Mouse (Mus musculus) kidney, postnatal 14 days (tissue): ENCODE data around the gene Ppp1r13l.

Source experiments
- DNase-seq: peaks from one replicate; pipeline ENCODE4 v3.0.0; 2022; ENCODE audit warnings: mixed read lengths

Ppp1r13l gene

DNA sequence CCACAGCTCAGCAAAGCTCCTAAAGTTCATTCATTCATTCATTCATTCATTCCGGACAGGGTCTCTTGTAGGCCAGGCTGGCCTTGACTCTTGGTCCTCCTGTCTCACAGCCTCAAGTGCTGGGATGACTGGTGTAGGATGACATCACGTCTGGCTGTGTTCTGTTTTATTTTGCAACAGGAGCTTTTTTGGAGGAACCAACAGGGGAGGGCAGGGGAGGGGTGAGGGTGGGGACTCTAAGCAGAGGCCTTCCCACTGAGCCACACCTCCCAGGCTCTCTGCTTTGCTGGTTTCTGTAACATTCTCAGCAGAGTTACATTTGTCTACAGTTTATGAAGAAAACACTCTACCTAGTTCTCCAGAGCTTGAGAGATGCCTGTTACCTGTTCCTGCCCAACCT lies 21.5 kb upstream of the Ppp1r13l start:
- DNase-seq, result no peak

DNA sequence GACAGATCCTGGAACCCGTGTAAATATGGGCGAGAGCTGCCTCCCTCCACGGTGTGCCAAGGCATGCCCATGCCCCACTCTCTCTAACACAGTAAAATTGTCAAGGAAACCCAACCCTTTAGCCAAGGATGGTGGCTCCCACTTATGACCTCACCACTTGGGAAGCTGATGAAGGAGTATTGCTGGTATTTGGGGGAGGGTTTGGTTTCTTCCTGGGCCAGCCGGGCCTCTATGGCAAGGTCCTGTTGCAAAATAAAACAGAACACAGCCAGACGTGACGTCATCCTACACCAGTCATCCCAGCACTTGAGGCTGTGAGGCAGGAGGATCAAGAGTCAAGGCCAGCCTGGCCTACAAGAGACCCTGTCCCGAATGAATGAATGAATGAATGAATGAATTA lies 21.0 kb upstream of the Ppp1r13l start:
- DNase-seq, result no peak

DNA sequence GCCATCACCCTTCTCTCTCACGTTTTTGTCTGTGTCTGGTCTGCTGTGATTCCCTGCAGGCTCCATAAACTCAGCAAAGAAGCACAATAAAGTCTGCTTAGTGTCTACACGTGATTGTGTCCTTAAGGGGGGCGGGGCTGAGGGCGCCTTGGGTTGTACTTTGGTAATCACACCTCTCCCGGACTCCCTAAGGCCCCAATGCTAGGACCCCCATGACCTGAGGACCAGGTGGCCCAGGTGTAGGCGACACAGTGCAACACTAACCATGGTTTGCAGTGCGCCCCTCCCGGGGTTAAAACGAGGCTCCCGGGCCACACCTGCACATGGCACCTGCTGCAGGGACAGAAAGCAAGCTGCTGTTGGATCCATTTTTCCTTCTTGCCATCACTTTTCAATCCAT lies 18.3 kb upstream of the Ppp1r13l start:
- no peak for DNase-seq

GRCm38 (mm10) chr7:19341761-19342409 lies 17.7 kb upstream of the Ppp1r13l start:
- peak; percentile 30 for DNase-seq

GRCm38 (mm10) chr7:19342481-19343027 lies 17.0 kb upstream of the Ppp1r13l start:
- peak; percentile 88 for DNase-seq

GRCm38 (mm10) chr7:19343210-19343808 lies 16.2 kb upstream of the Ppp1r13l start:
- DNase-seq, result peak; percentile 76

DNA sequence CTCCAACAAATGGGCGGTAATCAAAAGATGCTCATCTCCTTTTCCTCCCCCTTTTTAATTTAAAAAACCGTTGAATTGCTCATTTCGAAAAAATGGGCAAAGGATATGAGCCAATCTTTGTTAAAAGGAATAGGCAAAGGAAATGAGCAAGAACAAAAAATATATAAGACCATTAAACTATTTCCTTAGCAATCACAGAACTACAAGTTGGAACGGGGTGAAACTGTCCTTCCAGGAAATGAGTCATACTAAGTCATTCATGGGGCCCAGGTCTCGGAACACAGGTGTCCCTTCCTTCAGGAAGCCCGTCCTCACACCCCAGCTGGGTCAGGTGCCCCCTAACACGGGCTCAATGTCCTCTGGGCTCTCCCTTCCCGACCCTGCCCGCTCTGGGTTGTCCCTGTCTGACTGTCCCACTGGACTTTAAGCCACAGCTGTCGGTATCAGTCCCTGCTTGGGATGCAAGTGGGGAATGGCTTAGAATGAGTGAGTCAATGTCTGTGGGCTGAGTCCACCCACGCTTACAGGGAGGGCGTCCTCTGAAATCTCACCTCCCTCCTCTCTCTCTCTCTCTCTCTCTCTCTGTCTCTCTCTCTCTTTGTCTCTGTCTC lies 15.2 kb upstream of the Ppp1r13l start, which contains the start of gene Ercc1:
TSS of gene Ercc1 (plus strand) at position 542 of the 611 bp plus-strand sequence.
- peak; percentile 23 for DNase-seq

DNA sequence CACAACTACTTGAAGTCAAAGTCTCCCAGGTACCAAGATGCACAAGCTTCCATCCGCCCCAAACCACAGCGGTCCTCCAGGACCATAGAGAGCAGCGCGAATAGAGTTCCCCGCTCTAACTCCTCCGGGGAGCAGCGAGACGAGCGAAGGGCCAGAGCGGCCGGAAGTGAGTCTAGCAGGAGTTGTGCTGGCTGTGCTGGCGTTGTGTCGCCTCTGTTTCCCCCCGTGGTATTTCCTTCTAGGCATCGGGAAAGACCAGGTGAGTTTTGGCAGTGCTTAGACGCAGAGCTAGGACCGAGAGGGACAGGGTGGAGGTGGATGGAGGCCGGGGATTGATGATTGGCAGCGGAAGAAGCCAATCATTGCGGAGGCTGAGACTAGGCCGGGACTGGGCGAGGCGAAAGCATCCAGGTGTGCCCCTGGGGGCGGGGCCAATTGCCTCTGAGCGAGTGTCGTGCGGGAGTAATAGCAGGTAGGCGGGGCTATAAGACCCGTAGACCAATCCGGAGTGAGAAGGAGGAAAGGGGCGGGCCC lies 14.5 kb upstream of the Ppp1r13l start:
- DNase-seq, result peak; percentile 98

GRCm38 (mm10) chr7:19349188-19349915 lies 10.2 kb upstream of the Ppp1r13l start:
- no peak for DNase-seq

- DNase-seq, result no peak
Measured at GRCm38 (mm10) chr7:19350221-19350620, 9.3 kb upstream of the Ppp1r13l start.

DNA sequence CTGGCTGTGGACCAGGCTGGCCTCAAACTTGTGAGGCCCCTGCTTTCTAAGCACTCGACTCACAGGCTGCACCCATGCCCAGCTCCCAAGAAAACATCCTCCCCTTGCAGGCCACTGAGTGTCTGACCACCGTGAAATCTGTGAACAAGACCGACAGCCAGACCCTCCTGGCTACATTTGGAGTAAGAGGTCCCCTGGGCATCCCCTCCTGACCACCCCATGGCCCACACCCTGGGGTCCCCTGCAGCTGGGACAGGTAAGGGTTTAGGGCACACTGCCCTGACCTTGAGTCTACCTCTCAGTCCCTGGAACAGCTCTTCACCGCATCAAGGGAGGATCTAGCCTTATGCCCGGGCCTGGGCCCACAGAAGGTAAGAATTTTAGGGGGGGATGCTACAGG lies 4.6 kb upstream of the Ppp1r13l start:
- no peak for DNase-seq

- no peak for DNase-seq
Measured at GRCm38 (mm10) chr7:19356311-19356710, 3.2 kb upstream of the Ppp1r13l start.

GRCm38 (mm10) chr7:19357381-19358375 lies 1.9 kb upstream of the Ppp1r13l start:
- DNase-seq, result no peak

- no peak for DNase-seq
Measured at GRCm38 (mm10) chr7:19358634-19359033, 915 bp upstream of the Ppp1r13l start.

DNA sequence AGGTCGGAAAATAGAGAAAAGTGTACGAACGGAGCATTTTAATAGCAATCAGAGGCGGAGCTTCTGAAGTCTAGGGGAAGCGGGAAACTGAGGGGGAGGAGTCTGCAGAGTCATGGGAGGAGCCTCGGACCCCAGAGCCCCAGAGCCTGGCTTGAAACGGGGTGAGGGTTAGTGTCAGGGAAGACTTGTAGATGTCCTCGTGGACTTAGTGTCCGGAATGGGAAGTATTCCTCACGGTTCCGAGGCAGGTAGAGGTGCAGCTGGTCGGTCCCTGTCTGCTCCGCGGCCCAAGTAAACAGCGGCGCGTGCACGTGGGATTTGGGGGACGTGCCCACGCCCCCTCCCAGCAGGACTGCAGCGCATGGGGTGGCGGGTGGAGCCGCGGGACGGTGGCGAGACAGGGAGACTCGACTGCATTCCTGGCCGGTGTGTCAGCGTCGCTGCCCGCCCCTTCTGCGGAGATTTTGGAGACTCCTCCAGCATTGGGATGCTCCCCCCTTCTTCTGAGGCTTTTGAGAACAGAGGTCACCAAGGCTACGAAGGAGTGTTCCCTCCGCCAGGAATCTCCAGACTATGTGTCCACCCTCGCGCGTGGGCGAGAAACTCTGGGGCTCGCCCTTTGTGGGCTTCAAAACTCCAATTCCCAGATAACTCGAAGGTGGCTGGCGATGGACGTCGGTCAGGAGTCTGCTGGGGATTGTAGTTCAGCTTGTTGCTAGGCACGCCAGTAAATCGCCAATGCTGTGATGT lies 518 bp downstream of the Ppp1r13l start:
- DNase-seq, result peak; percentile 82

- peak; percentile 95 for DNase-seq
Measured at GRCm38 (mm10) chr7:19360944-19361343, 1.4 kb downstream of the Ppp1r13l start.

GRCm38 (mm10) chr7:19361720-19362119 lies 2.2 kb downstream of the Ppp1r13l start:
- DNase-seq, result peak; percentile 74

DNA sequence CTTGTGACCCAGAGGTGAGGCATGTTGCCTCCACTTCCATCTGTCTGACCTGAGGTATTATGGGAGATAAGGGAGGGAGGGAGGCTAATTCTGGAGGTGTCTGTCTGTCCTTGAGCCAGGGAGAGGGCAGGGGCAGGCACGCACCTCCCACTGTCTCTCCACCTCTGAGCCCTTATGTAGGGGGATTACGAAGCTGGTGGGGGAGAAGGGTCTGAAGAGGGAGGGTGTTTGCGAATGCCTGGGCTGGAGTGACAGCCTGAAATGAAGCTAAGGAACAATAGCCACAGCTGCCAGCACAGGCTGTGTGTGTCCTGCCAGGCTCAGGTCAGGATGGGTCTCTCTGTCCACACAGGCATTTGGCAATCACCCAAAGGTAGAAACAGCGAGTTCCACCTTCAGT lies 2.7 kb downstream of the Ppp1r13l start:
- DNase-seq, result no peak

DNA sequence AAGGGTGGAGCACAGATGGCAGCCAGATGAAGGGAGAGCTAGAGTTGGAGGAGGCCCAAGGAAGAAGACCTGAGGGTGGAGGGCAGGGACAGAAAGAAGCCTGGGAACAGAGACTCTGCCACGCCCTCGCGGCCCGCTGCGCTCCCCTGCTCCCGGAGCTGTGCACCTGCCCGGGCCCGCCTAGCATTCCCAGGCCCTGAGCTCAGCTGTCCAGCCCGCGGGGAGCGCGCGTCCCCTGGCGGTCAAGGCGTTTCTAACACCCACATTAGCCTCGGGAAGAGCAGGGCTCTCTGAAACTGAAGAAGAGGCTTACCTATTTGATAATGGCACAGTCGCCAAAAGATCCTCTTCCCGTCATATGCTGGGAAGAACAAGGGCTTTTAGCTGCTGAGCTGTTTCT lies 4.3 kb downstream of the Ppp1r13l start:
- peak; percentile 85 for DNase-seq

DNA sequence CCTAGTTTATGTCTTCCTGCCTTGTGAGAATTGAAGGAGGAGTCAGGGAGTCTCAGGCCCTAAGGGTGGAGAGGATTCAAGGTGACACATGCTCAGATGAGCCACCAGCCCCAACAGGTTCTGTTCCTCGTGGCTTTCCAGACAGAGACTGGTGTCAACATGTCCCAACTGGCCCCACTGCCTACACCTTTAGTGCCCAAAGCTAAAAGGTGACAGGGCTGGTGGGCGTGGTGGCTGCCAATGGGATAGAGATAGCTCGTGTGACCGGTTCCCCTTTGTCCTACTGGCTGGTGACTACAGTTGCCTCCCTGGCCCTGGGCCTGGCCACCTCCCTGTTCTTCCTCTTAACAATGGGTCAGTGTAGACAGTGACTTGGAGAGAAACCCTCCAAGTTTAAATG lies 5.8 kb downstream of the Ppp1r13l start:
- no peak for DNase-seq

DNA sequence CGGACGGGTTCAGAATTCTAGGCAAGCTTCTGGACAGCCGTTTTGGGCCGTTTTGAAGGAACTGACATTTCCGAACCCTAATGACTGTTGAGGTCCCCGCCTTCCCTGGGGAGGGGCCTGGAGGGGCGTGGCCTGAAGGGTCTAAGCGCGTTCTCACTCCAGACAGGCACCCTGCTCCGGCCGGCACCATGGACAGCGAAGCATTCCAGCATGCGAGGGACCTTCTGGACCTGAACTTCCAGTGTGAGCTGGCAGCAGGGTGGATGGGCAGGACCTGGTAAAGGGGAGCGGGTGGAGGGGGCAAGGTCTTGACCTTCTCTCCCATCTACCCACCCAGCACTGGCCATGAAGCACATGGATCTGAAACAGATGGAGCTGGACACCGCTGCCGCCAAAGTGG lies 8.8 kb downstream of the Ppp1r13l start:
- DNase-seq, result peak; percentile 78
